Mouse (Mus musculus) myocyte (in vitro differentiated cells): ENCODE measurements around the gene Serpina10.

Source experiments
- E2F4 ChIP-seq: IDR thresholded peaks from one replicate; pipeline ENCODE4 v1.6.1; 2011; ENCODE audit warnings: mild to moderate bottlenecking, control low read depth, moderate library complexity; ENCODE audit not compliant: insufficient read depth
- MAX ChIP-seq: IDR thresholded peaks from one replicate; pipeline ENCODE4 v1.6.1; 2011; ENCODE audit warnings: low read depth, mild to moderate bottlenecking, control low read depth
- MYOD1 ChIP-seq, 3 experiments: IDR thresholded peaks; one replicate each; pipeline ENCODE4 v1.6.1; 2011; ENCODE audit warnings: control low read depth in 2 of 3, low read depth in 2 of 3, mild to moderate bottlenecking in 2 of 3, moderate library complexity in 1 of 3; ENCODE audit not compliant: insufficient read length in 2 of 3, control insufficient read depth in 1 of 3
- MYOG ChIP-seq, 3 experiments: IDR thresholded peaks; one replicate each; pipeline ENCODE4 v1.6.1; 2011; ENCODE audit warnings: control low read depth in 2 of 3, low read depth in 2 of 3, mild to moderate bottlenecking in 2 of 3; ENCODE audit not compliant: insufficient read length in 2 of 3, control insufficient read depth in 1 of 3, insufficient read depth in 1 of 3
- POLR2A ChIP-seq: IDR thresholded peaks from one replicate; pipeline ENCODE4 v1.6.1; 2011; ENCODE audit warnings: low read depth, mild to moderate bottlenecking, control low read depth, moderate library complexity; ENCODE audit not compliant: insufficient read length
- POLR2AphosphoS2 ChIP-seq: IDR thresholded peaks from one replicate; pipeline ENCODE4 v1.6.1; 2011; ENCODE audit warnings: low read depth, control low read depth; ENCODE audit not compliant: insufficient read length
- REST ChIP-seq: IDR thresholded peaks from one replicate; pipeline ENCODE4 v1.6.1; 2011; ENCODE audit warnings: mild to moderate bottlenecking, control low read depth, moderate library complexity; ENCODE audit not compliant: insufficient read depth, insufficient read length
- SRF ChIP-seq: IDR thresholded peaks from one replicate; pipeline ENCODE4 v1.6.1; 2011; ENCODE audit warnings: low read depth; ENCODE audit not compliant: control insufficient read depth, insufficient read length
- TCF12 ChIP-seq: IDR thresholded peaks from one replicate; pipeline ENCODE4 v1.6.1; 2011; ENCODE audit warnings: mild to moderate bottlenecking, control low read depth; ENCODE audit not compliant: poor library complexity, insufficient read depth, severe bottlenecking
- TCF3 ChIP-seq: IDR thresholded peaks from one replicate; pipeline ENCODE4 v1.6.1; 2011; ENCODE audit warnings: low read depth, control low read depth; ENCODE audit not compliant: insufficient read length
- USF1 ChIP-seq: IDR thresholded peaks from one replicate; pipeline ENCODE4 v1.6.1; 2011; ENCODE audit warnings: low read depth, mild to moderate bottlenecking, control low read depth, moderate library complexity

DNA sequence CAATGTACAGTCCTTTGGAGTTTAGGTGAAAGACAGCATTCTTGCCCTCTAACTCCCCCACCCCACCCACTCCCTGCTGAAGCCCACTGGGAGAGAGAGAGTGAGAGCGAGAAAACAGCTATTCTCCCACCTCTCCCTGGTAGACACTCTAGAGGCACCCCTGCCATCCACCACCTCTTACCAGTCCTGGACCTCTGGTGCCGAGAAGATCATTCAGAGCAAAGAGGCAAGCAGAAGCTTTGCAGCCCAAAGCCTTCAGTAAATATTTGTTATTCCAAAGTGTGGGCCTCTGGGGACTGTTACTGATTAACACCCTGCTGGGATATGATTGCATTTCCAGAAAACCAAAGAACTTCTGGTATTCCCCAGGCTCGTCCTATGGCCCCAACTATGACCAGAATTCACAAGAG is at the start of gene Serpina10:
- TF ChIP-seq USF1 = no peak
- no peak for TF ChIP-seq POLR2AphosphoS2
- no peak for TF ChIP-seq POLR2A
- TF ChIP-seq MYOG (IDR thresholded peaks at IDR 0.05; ENCODE audit: control insufficient read depth in 1 of 3, insufficient read depth in 1 of 3, insufficient read length in 2 of 3, low read depth in 2 of 3) = no peak
- TF ChIP-seq MYOD1 (IDR thresholded peaks at IDR 0.05; ENCODE audit: control insufficient read depth in 1 of 3, insufficient read length in 2 of 3, low read depth in 2 of 3) = no peak
- no peak for TF ChIP-seq MAX
- no peak for TF ChIP-seq REST
- TF ChIP-seq TCF12 = no peak
- no peak for TF ChIP-seq E2F4
- no peak for TF ChIP-seq SRF
- no peak for TF ChIP-seq TCF3
